Mouse (Mus musculus) monocyte, adult 5-6 weeks (primary cell): ENCODE results near the gene Lrp10. TPM values are rescaled to one million over a fixed set of nuclear protein-coding genes. Genes with fewer than 3 reads are reported as not detected.

ENCODE experiments used
- ATAC-seq: fragments of 153-309, 156-312 bp; replicated peaks from 2 replicates; pipeline ENCODE4 v1.8.0; 2017; ENCODE audit warnings: mild to moderate bottlenecking; ENCODE audit not compliant: low TSS enrichment, insufficient number of reproducible peaks, severe bottlenecking, poor library complexity, low FRiP score
- total RNA-seq: library from RNA; stranded (forward); fragments of 200-1000, 200-491, 200-594 nt; gene quantifications from 3 replicates; pipeline ENCODE4 v1.2.3, GENCODE M21; 2017

Lrp10 gene
- total RNA-seq, 1 experiment from 2014 or later = 49.1 TPM

DNA sequence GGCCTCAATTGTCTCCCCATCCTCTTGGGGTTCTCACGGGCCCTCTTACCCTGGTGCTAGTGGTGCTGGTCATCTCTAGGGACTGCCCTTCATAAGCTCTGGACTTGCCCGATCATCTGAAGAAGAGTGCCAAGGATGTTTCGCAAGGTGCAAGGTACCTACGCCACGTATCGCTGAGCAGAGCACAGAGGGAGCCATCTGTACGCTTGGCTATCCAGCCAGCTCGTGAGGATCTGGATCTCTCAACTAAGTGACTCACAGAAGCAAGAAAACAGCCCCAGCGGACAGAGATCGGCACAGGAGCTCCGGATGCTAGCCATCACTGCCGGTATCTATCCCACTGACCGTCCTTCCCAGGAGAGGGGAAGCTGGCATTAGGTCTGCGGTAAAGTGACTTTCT lies 32.8 kb downstream of the Lrp10 start:
- ATAC-seq = no peak

DNA sequence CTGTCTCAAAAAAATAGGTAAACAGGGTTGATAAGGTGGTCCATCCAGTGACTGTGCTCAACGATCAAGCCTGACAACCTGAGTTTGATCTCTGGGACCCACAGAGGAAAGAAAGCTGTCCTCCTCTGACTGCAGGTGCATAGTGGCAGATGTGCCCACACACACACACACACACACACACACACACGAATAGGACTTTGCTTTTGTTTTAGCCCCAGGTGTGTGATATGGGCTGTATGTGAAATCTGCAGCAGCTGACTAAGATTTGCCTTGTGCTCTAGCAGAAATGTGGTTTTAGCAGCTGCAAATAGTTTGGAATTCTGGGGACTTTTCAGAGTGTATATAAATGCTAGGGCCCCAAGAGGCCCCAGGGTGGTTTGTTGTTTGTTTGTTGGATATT lies 35.4 kb downstream of the Lrp10 start:
- no peak for ATAC-seq

DNA sequence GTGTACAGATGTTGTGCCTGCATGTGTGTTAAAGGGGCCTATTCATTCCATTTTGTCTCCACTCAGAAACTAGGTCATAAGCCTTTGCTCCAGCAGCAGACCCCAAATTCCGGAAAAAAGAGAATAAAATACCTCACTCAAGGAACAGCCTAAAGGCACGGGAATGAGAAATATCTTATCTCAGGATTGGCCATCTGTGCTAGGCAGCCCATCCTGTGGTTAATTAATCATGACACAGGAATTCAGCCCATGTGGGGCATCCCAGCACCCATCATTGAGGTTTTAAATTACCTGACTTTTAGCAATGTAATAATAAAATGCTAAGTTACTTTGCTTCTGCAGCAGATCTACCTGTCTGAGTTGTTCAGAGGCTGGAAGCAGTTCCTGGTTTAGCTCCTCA lies 37.4 kb downstream of the Lrp10 start:
- no peak for ATAC-seq

DNA sequence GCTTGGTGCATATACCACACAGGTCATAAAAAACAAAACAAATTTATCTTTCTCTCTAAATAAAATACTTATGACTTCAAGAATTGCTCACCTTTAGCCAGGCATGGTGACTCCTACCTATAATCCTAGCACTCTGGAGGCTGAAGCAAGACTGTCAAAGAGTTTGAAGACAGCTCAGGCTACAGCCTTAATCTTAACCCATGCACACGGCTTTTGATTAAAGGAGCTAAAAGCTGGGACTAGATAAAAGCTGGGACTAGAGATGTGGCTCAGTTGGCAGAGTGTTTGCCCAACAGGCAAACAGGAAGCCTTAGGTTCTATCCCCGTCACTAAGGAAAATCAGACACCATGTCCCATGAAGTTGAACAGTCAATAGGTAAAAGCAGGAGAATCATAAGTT lies 39.2 kb downstream of the Lrp10 start:
- ATAC-seq = no peak

DNA sequence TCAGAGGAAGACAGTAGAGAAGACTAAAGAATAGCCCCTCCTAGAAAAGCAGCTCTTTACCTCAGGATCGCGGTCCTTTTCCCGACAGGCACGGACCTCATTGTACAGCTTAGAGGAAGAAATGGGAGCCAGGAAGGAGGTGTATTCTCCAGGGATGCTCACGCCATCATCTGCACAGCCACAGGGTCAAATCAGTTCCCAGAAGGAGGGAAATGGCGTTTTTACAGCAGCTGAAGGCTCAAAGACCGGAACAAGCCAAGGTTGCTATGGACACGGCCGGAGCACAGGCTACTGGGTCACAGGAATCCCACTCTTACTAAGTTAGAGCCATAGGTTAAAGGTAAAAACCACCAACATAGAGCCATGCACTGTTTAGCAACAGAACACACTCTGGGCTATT lies 45.8 kb downstream of the Lrp10 start:
- no peak for ATAC-seq

DNA sequence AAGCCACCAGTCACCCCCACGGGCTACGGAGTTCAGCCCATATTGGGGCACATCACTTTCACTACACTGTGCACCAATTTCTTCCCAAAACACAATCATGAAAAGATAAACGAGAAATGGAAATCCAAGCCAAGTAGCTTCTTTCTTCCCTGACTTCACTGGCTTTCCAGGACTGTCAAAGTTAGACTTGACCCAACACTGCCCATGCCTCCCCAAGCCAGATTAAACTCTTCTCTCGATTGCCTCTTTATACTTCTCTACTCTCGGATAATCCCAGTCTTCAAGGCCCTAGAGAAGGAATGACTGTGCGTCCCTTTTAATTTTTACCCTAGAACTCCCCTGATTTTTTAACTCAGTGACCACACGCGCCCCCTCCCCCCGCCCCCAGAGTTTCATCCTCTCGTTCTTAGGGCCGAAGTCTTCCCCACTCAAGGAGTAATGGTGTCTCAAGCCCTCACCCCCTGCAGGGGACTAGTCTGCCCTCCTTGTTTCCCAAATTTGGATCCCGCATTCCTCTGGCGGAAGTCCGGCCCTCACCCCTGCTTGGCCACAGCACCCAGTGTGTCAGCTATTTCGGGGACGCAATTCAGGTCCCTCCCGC lies 52.9 kb downstream of the Lrp10 start:
- no peak for ATAC-seq

Other genes with a start within 250 kb of the Lrp10 start
- gene Dad1, start 210.0 kb upstream of the Lrp10 start, total RNA-seq = 55.5 to 125 TPM (median 69.5 TPM) in 3 replicates
- 7.7 to 14.8 TPM (median 13.9 TPM) in 3 replicates for gene Abhd4, start 209.9 kb upstream of the Lrp10 start, total RNA-seq
- 0.29 TPM in 1 of 3 replicates, not detected in the others for gene Olfr49, start 179.2 kb upstream of the Lrp10 start, total RNA-seq
- gene Oxa1l, start 103.3 kb upstream of the Lrp10 start, total RNA-seq = 24.6 to 34.7 TPM (median 29.1 TPM) in 3 replicates
- 11.3 to 16.7 TPM (median 13.6 TPM) in 3 replicates for gene Slc7a7, start 46.4 kb upstream of the Lrp10 start, total RNA-seq
- gene Mrpl52, start 37.2 kb upstream of the Lrp10 start, total RNA-seq = 49.3 to 72.4 TPM (median 52.8 TPM) in 3 replicates
- 0.78 to 0.96 TPM in 2 of 3 replicates, not detected in the other for gene Mmp14, start 32.5 kb upstream of the Lrp10 start, total RNA-seq
- gene Rem2, start 12.0 kb downstream of the Lrp10 start, total RNA-seq = 0.68 TPM in 1 of 3 replicates, not detected in the others
- 16.6 to 25.4 TPM (median 16.8 TPM) in 3 replicates for gene Prmt5, start 53.4 kb downstream of the Lrp10 start, total RNA-seq
- gene Haus4, start 90.5 kb downstream of the Lrp10 start, total RNA-seq = 22.6 to 36.0 TPM (median 32.4 TPM) in 3 replicates
- gene Ajuba, start 113.4 kb downstream of the Lrp10 start, total RNA-seq = 0.43 to 2.9 TPM (median 0.67 TPM) in 3 replicates
- 0.21 to 3.2 TPM (median 2.4 TPM) in 3 replicates for gene 4931414P19Rik, start 141.9 kb downstream of the Lrp10 start, total RNA-seq
- 30.4 to 56.5 TPM (median 43.4 TPM) in 3 replicates for gene Psmb5, start 153.9 kb downstream of the Lrp10 start, total RNA-seq
- gene Psmb11, start 157.3 kb downstream of the Lrp10 start, total RNA-seq = not detected in 3 replicates
- not detected in 3 replicates for gene Gm17606, start 176.8 kb downstream of the Lrp10 start, total RNA-seq
- 0.48 to 2.6 TPM in 2 of 3 replicates, not detected in the other for gene Cdh24, start 177.2 kb downstream of the Lrp10 start, total RNA-seq
- 24.1 to 34.0 TPM (median 32.3 TPM) in 3 replicates for gene 1700123O20Rik, start 222.1 kb downstream of the Lrp10 start, total RNA-seq
- 259 to 427 TPM (median 322 TPM) in 3 replicates for gene Acin1, start 222.8 kb downstream of the Lrp10 start, total RNA-seq
- gene Gm29776, start 234.7 kb downstream of the Lrp10 start, total RNA-seq = 0.67 TPM in 1 of 3 replicates, not detected in the others
- 2.7 to 7.2 TPM in 2 of 3 replicates, not detected in the other for gene Cebpe, start 248.0 kb downstream of the Lrp10 start, total RNA-seq